Mouse (Mus musculus): Measurements from ENCODE around the gene Mdk. TPM values are rescaled to one million over a fixed set of nuclear protein-coding genes. Genes with fewer than 3 reads are reported as not detected.

Mdk gene
- polyA plus RNA-seq, 1 experiment, result 3.1 TPM

- TF ChIP-seq CTCF (IDR thresholded peaks at IDR 0.05; ENCODE audit: extremely low read depth, insufficient read depth, insufficient read length, insufficient replicate concordance) (peak; percentile 72; the same call in 1 of the 2 replicates), POLR2A (IDR thresholded peaks at IDR 0.05; ENCODE audit: low read depth, low read length) (no peak)
- no peak overlapping the region for H3K4me3 ChIP-seq (ENCODE audit: extremely low read depth, insufficient read depth, insufficient read length)
- peaks cover 46% of the 10 kb centered on the region for H3K4me1 ChIP-seq (ENCODE audit: control insufficient read depth, insufficient read depth, insufficient read length)
- no peaks in the 10 kb centered on the region for H3K27me3 ChIP-seq (ENCODE audit: control insufficient read depth, insufficient read depth, low read length)
- WGBS, result 45% methylated on average over 10 of the region's 10 CpGs
- no peak overlapping the region for H3K27ac ChIP-seq (ENCODE audit: insufficient read depth, low read length)
- DNase-seq (ENCODE audit: low read depth in 1 of 2, low spot score in 2 of 2), result peak in 1 of 2 experiments; percentile 45
- H3K36me3 ChIP-seq (ENCODE audit: control insufficient read depth, insufficient read depth, low read length), result peaks cover 1% of the 10 kb centered on the region
Measured at GRCm38 (mm10) chr2:91958701-91959457, 26.8 kb upstream of the Mdk start.

- Histone ChIP-seq H3K27me3 (ENCODE audit: control insufficient read depth, insufficient read depth, low read length) (no peaks in the 10 kb centered on the region), H3K4me3 (ENCODE audit: extremely low read depth, insufficient read depth, insufficient read length) (no peak overlapping the region), H3K4me1 (ENCODE audit: control insufficient read depth, insufficient read depth, insufficient read length) (peaks cover 45% of the 10 kb centered on the region), H3K27ac (ENCODE audit: insufficient read depth, low read length) (no peak overlapping the region; the same call in 1 of the 2 replicates), H3K36me3 (ENCODE audit: control insufficient read depth, insufficient read depth, low read length) (peaks cover 1% of the 10 kb centered on the region)
- DNase-seq (ENCODE audit: low read depth in 1 of 2, low spot score in 2 of 2), result no peak
- TF ChIP-seq CTCF (IDR thresholded peaks at IDR 0.05; ENCODE audit: extremely low read depth, insufficient read depth, insufficient read length, insufficient replicate concordance) (no peak), POLR2A (IDR thresholded peaks at IDR 0.05; ENCODE audit: low read depth, low read length) (no peak)
- 82% methylated on average over 8 of the region's 8 CpGs for WGBS
Measured at GRCm38 (mm10) chr2:91958049-91958448, 26.0 kb upstream of the Mdk start.

GRCm38 (mm10) chr2:91957096-91957495 is 25.0 kb upstream of the Mdk start:
- no peaks in the 10 kb centered on the region for H3K27me3 ChIP-seq (ENCODE audit: control insufficient read depth, insufficient read depth, low read length)
- 0 out of 2 replicates have a peak overlapping the region, but pooled peaks have one; percentile 12 for H3K27ac ChIP-seq (ENCODE audit: insufficient read depth, low read length)
- H3K36me3 ChIP-seq (ENCODE audit: control insufficient read depth, insufficient read depth, low read length), result peaks cover 1% of the 10 kb centered on the region
- H3K4me1 ChIP-seq (ENCODE audit: control insufficient read depth, insufficient read depth, insufficient read length), result peaks cover 45% of the 10 kb centered on the region
- TF ChIP-seq POLR2A (IDR thresholded peaks at IDR 0.05; ENCODE audit: low read depth, low read length), result no peak
- TF ChIP-seq CTCF (IDR thresholded peaks at IDR 0.05; ENCODE audit: extremely low read depth, insufficient read depth, insufficient read length, insufficient replicate concordance), result no peak
- H3K4me3 ChIP-seq (ENCODE audit: extremely low read depth, insufficient read depth, insufficient read length), result no peak overlapping the region
- DNase-seq (ENCODE audit: low read depth in 1 of 2, low spot score in 2 of 2), result no peak
- WGBS, result 8% methylated on average over 4 of the region's 4 CpGs

DNA sequence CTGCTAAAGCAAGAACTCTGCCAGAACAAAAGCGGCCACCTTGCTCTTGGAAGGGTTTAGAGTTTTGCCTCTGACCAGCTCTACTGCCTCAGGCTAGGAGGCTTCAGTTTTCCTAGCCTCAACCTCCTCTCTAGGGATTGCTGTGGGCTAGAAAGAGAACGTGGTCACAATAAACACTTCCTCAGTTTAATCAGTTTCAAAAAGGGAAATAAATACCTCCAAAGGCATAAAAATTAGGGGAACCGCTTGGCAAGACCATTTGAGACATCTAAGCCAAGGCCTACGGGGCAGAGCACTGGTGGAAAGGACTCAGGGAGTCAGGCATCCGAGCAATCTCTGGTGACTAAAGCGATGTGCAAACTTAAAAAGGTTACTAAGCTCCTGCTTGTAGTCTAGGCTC is 23.8 kb upstream of the Mdk start:
- TF ChIP-seq CTCF (IDR thresholded peaks at IDR 0.05; ENCODE audit: extremely low read depth, insufficient read depth, insufficient read length, insufficient replicate concordance), result no peak
- TF ChIP-seq POLR2A (IDR thresholded peaks at IDR 0.05; ENCODE audit: low read depth, low read length), result no peak
- Histone ChIP-seq H3K27me3 (ENCODE audit: control insufficient read depth, insufficient read depth, low read length) (no peaks in the 10 kb centered on the region), H3K27ac (ENCODE audit: insufficient read depth, low read length) (no peak overlapping the region), H3K36me3 (ENCODE audit: control insufficient read depth, insufficient read depth, low read length) (peaks cover 1% of the 10 kb centered on the region), H3K4me1 (ENCODE audit: control insufficient read depth, insufficient read depth, insufficient read length) (peaks cover 38% of the 10 kb centered on the region), H3K4me3 (ENCODE audit: extremely low read depth, insufficient read depth, insufficient read length) (no peak overlapping the region)
- DNase-seq (ENCODE audit: low read depth in 1 of 2, low spot score in 2 of 2), result no peak
- 56% methylated on average over 6 of the region's 6 CpGs for WGBS

- no peak overlapping the region; the same call in 1 of the 2 replicates for H3K27ac ChIP-seq (ENCODE audit: insufficient read depth, low read length)
- H3K4me3 ChIP-seq (ENCODE audit: extremely low read depth, insufficient read depth, insufficient read length), result no peak overlapping the region
- TF ChIP-seq CTCF (IDR thresholded peaks at IDR 0.05; ENCODE audit: extremely low read depth, insufficient read depth, insufficient read length, insufficient replicate concordance), result no peak
- TF ChIP-seq POLR2A (IDR thresholded peaks at IDR 0.05; ENCODE audit: low read depth, low read length), result no peak
- peaks cover 1% of the 10 kb centered on the region for H3K36me3 ChIP-seq (ENCODE audit: control insufficient read depth, insufficient read depth, low read length)
- no peak for DNase-seq (ENCODE audit: low read depth in 1 of 2, low spot score in 2 of 2)
- H3K27me3 ChIP-seq (ENCODE audit: control insufficient read depth, insufficient read depth, low read length), result no peaks in the 10 kb centered on the region
- 79% methylated on average over 4 of the region's 4 CpGs for WGBS
- peaks cover 39% of the 10 kb centered on the region for H3K4me1 ChIP-seq (ENCODE audit: control insufficient read depth, insufficient read depth, insufficient read length)
Measured at GRCm38 (mm10) chr2:91955121-91955591, 23.1 kb upstream of the Mdk start.

DNA sequence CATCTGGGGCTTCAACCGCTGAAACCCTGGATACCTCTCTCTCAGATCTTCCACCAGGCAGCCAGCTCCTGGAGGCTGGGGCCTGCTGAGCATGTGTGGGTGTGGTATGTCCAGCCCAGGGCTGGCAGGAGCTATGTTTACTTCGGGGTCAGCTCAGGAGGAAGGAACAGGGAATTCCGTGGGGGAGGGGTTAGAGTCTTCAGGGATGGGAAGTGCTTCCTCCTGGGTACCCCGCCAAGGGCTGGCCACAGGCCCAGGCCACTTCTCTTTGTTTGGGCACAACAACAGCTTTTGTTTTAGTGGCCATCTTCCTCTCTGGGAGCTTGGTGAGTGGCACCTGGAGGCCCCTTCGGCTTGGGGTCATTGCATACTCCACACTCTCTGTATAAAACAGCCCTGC is 21.7 kb upstream of the Mdk start:
- H3K4me3 ChIP-seq (ENCODE audit: extremely low read depth, insufficient read depth, insufficient read length), result no peak overlapping the region
- H3K4me1 ChIP-seq (ENCODE audit: control insufficient read depth, insufficient read depth, insufficient read length), result peaks cover 43% of the 10 kb centered on the region
- H3K27me3 ChIP-seq (ENCODE audit: control insufficient read depth, insufficient read depth, low read length), result no peaks in the 10 kb centered on the region
- DNase-seq (ENCODE audit: low read depth in 1 of 2, low spot score in 2 of 2), result no peak
- no peaks in the 10 kb centered on the region; the same call in 1 of the 2 replicates for H3K36me3 ChIP-seq (ENCODE audit: control insufficient read depth, insufficient read depth, low read length)
- WGBS, result 54% methylated on average over 5 of the region's 5 CpGs
- TF ChIP-seq POLR2A (IDR thresholded peaks at IDR 0.05; ENCODE audit: low read depth, low read length) (no peak), CTCF (IDR thresholded peaks at IDR 0.05; ENCODE audit: extremely low read depth, insufficient read depth, insufficient read length, insufficient replicate concordance) (no peak)
- H3K27ac ChIP-seq (ENCODE audit: insufficient read depth, low read length), result no peak overlapping the region
